Mouse (Mus musculus): ENCODE measurements around the gene H60c. TPM values are rescaled to one million over a fixed set of nuclear protein-coding genes. Genes with fewer than 3 reads are reported as not detected.
"Not testable (repeated sequence)": the region's sequence is repeated elsewhere in the genome, so short reads cannot be mapped to it uniquely, and the experiment has no call there.

Gene H60c
- 0.32 TPM in 1 of 2 replicates, not detected in the other for polyA plus RNA-seq (2016; fragmentation: Nextera tagmentation; extraction: Ambion mirVana)

DNA sequence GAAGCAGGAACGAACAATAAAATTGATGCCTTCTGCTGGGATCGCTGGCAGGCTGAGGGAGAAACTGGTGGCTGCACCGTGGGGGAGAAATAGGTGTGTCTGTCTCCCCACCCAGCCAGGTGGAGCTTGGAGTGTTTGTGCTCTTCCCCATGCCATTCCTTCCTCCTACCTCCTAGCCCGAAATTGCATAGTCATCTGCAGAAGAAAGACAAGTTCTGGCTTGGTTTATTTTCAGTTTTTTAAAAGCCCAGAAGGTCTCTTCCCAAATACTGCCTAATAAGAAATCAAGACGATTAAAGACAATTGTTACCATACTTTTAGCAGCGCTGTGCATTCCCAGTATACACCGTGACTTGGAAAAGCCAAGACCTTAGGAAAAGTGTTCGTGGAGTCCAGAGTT, at the start of gene H60c:
TSS of gene H60c (minus strand) at position 101 of the 400 bp plus-strand sequence.
- ATAC-seq (ENCODE audit: insufficient number of reproducible peaks, insufficient read depth, low FRiP score, low TSS enrichment, low read depth), result no peak
- WGBS, result 73% methylated on average over 8 of the region's 8 CpGs
- Histone ChIP-seq H3K4me1 (replicated peaks) (no peaks in the 10 kb centered on the region), H3K27me3 (no peaks in the 10 kb centered on the region), H3K36me3 (no peaks in the 10 kb centered on the region), H3K4me2 (no peak within 1 kb of the TSS), H3K9me3 (no peaks in the 10 kb centered on the region), H3K9ac (replicated peaks) (no peak within 1 kb of the TSS), H3K27ac (no peak within 1 kb of the TSS), H3K4me3 (replicated peaks) (no peak within 1 kb of the TSS)

- no peaks in the 10 kb centered on the region for H3K9me3 ChIP-seq
- no peak overlapping the region for H3K4me2 ChIP-seq
- H3K4me3 ChIP-seq (replicated peaks), result no peak overlapping the region
- H3K27ac ChIP-seq, result no peak overlapping the region
- 83% methylated on average over 1 of the region's 1 CpGs for WGBS
- no peaks in the 10 kb centered on the region for H3K27me3 ChIP-seq
- no peaks in the 10 kb centered on the region for H3K4me1 ChIP-seq (replicated peaks)
- no peaks in the 10 kb centered on the region for H3K36me3 ChIP-seq
- no peak for ATAC-seq (ENCODE audit: insufficient number of reproducible peaks, insufficient read depth, low FRiP score, low TSS enrichment, low read depth)
- H3K9ac ChIP-seq (replicated peaks), result no peak overlapping the region
These were observed 41.2 kb upstream of the H60c start for GRCm38 (mm10) chr10:3308821-3309206.

DNA sequence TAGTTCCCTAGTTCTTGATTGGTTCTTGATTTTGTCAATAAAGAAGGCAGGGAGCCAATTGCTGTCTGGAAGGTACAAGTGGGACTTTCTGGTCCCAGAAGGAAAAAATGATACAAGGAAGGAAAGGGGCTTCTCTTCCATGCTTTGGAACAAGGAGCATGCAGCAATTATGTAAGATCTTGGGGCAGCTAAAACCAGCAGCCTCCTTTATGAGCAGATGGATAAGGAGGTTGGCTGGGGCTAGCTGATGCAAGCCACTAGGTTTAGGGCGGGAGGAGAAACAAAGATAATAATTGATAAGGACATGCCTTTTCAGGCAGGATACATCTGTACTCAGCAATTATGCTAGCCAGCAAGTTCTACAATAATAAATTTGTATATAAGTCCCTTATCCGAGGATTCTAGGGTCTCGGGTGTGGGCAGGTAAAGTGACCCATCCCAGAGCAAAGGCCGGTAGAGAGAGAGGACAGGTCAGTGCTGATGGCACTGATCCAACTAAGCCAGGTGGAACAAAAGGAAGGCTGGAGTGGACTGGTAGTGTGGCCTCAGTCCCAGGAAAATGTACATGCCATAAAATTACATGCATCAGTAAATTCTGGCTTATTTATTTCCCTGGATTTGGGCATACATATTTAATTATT, 40.7 kb upstream of the H60c start:
- ATAC-seq (ENCODE audit: insufficient number of reproducible peaks, insufficient read depth, low FRiP score, low TSS enrichment, low read depth), result no peak
- H3K36me3 ChIP-seq, result no peaks in the 10 kb centered on the region
- H3K27ac ChIP-seq, result no peak overlapping the region

GRCm38 (mm10) chr10:3307752-3308151, 40.2 kb upstream of the H60c start:
- Histone ChIP-seq H3K4me3 (replicated peaks) (no peak overlapping the region), H3K9ac (replicated peaks) (no peak overlapping the region), H3K27ac (no peak overlapping the region), H3K4me1 (replicated peaks) (no peaks in the 10 kb centered on the region), H3K4me2 (no peak overlapping the region), H3K27me3 (no peaks in the 10 kb centered on the region), H3K36me3 (no peaks in the 10 kb centered on the region), H3K9me3 (no peaks in the 10 kb centered on the region)
- ATAC-seq (ENCODE audit: insufficient number of reproducible peaks, insufficient read depth, low FRiP score, low TSS enrichment, low read depth), result no peak
- 67% methylated on average over 2 of the region's 2 CpGs for WGBS

More for the DNA sequence above, 40.7 kb upstream of the H60c start:
- no peaks in the 10 kb centered on the region for H3K4me1 ChIP-seq (replicated peaks)
- H3K4me3 ChIP-seq (replicated peaks), result no peak overlapping the region
- no peak overlapping the region for H3K9ac ChIP-seq (replicated peaks)
- H3K27me3 ChIP-seq, result no peaks in the 10 kb centered on the region
- H3K4me2 ChIP-seq, result no peak overlapping the region
- no peaks in the 10 kb centered on the region for H3K9me3 ChIP-seq
- 88% methylated on average over 4 of the region's 4 CpGs for WGBS

GRCm38 (mm10) chr10:3293969-3294368, 26.4 kb upstream of the H60c start:
- H3K9me3 ChIP-seq, result 0 out of 2 replicates have a peak, but pooled peaks cover 3% of the 10 kb centered on the region
- H3K36me3 ChIP-seq, result no peaks in the 10 kb centered on the region
- ATAC-seq (ENCODE audit: insufficient number of reproducible peaks, insufficient read depth, low FRiP score, low TSS enrichment, low read depth), result no peak
- H3K27ac ChIP-seq, result no peak overlapping the region
- no peak overlapping the region for H3K9ac ChIP-seq (replicated peaks)
- no peaks in the 10 kb centered on the region for H3K4me1 ChIP-seq (replicated peaks)
- 61% methylated on average over 2 of the region's 2 CpGs for WGBS
- H3K4me2 ChIP-seq, result no peak overlapping the region
- no peaks in the 10 kb centered on the region for H3K27me3 ChIP-seq
- H3K4me3 ChIP-seq (replicated peaks), result no peak overlapping the region

GRCm38 (mm10) chr10:3281047-3281446, 13.5 kb upstream of the H60c start:
- no peak for ATAC-seq (ENCODE audit: insufficient number of reproducible peaks, insufficient read depth, low FRiP score, low TSS enrichment, low read depth)
- Histone ChIP-seq H3K9me3 (no peaks in the 10 kb centered on the region), H3K9ac (replicated peaks) (no peak overlapping the region), H3K4me1 (replicated peaks) (no peaks in the 10 kb centered on the region), H3K4me2 (no peak overlapping the region), H3K27ac (no peak overlapping the region), H3K4me3 (replicated peaks) (no peak overlapping the region), H3K36me3 (no peaks in the 10 kb centered on the region), H3K27me3 (no peaks in the 10 kb centered on the region)
- WGBS, result 84% methylated on average over 2 of the region's 2 CpGs

- Histone ChIP-seq H3K9ac (replicated peaks) (no peak overlapping the region), H3K4me2 (no peak overlapping the region), H3K36me3 (no peaks in the 10 kb centered on the region), H3K4me3 (replicated peaks) (no peak overlapping the region), H3K27ac (no peak overlapping the region), H3K9me3 (no peaks in the 10 kb centered on the region), H3K4me1 (replicated peaks) (no peaks in the 10 kb centered on the region), H3K27me3 (no peaks in the 10 kb centered on the region)
- 75% methylated on average over 3 of the region's 3 CpGs for WGBS
- ATAC-seq (ENCODE audit: insufficient number of reproducible peaks, insufficient read depth, low FRiP score, low TSS enrichment, low read depth), result no peak
These were observed 6.5 kb upstream of the H60c start for GRCm38 (mm10) chr10:3274065-3274464.

DNA sequence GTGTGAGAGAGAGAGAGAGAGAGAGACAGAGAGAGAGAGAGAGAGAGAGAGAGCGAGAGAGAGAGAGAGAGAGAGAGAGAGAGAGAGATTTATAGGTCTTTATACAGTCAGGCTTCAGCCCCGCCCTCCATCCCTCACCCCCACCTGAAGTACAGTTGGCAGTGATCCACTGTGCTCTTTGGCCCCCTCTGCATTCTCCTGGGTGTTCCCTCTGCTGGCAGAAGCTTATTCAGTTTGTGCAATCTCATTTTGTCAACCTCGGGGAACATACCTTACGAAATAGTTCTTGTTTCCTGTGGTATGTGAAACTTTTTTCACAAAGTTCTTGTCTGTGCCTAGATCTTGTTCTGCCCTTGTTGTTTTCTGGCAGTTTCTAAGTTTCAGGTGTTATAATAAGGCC, 3.5 kb upstream of the H60c start:
- no peaks in the 10 kb centered on the region for H3K36me3 ChIP-seq
- no peak for ATAC-seq (ENCODE audit: insufficient number of reproducible peaks, insufficient read depth, low FRiP score, low TSS enrichment, low read depth)
- WGBS, result 64% methylated on average over 3 of the region's 4 CpGs
- H3K27ac ChIP-seq, result no peak overlapping the region
- no peaks in the 10 kb centered on the region for H3K4me1 ChIP-seq (replicated peaks)
- no peak overlapping the region for H3K4me2 ChIP-seq
- H3K4me3 ChIP-seq (replicated peaks), result no peak overlapping the region
- no peaks in the 10 kb centered on the region for H3K9me3 ChIP-seq
- H3K9ac ChIP-seq (replicated peaks), result no peak overlapping the region
- no peaks in the 10 kb centered on the region for H3K27me3 ChIP-seq

- no peak overlapping the region for H3K4me2 ChIP-seq
- no peak overlapping the region for H3K27ac ChIP-seq
- no peaks in the 10 kb centered on the region for H3K4me1 ChIP-seq (replicated peaks)
- H3K9ac ChIP-seq (replicated peaks), result no peak overlapping the region
- H3K9me3 ChIP-seq, result no peaks in the 10 kb centered on the region
- H3K36me3 ChIP-seq, result no peaks in the 10 kb centered on the region
- no peaks in the 10 kb centered on the region for H3K27me3 ChIP-seq
- WGBS, result 68% methylated on average over 2 of the region's 2 CpGs
- no peak for ATAC-seq (ENCODE audit: insufficient number of reproducible peaks, insufficient read depth, low FRiP score, low TSS enrichment, low read depth)
- no peak overlapping the region for H3K4me3 ChIP-seq (replicated peaks)
These were observed 842 bp downstream of the H60c start for GRCm38 (mm10) chr10:3266729-3267128.

DNA sequence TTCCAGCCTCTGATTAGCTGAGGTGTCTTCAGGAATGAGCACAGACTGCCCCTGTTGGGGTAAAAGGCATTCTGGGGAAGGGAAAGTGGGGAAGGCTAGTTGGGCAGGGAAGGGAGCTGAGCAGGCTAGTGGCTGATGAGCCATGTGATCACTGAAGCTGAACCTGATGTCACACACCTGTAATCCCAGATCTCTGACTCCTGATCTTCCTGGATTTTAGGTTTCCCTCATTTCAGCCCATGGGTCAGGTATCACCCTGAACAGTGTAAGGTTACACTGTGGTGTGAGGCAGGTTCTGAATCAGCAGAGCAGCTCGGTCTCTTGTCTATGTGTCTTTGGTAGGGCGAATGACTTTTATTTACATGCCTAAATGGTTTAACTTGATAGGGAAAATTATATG, 4.8 kb downstream of the H60c start:
- 89% methylated on average over 2 of the region's 2 CpGs for WGBS
- no peaks in the 10 kb centered on the region for H3K4me1 ChIP-seq (replicated peaks)

GRCm38 (mm10) chr10:3257391-3257790, 10.2 kb downstream of the H60c start:
- WGBS, result 89% methylated on average over 3 of the region's 3 CpGs
- Histone ChIP-seq H3K4me1 (replicated peaks) (no peaks in the 10 kb centered on the region), H3K9me3 (peaks cover 7% of the 10 kb centered on the region; the same call in 1 of the 2 replicates), H3K4me3 (replicated peaks) (no peak overlapping the region), H3K4me2 (no peak overlapping the region), H3K9ac (replicated peaks) (no peak overlapping the region), H3K36me3 (no peaks in the 10 kb centered on the region), H3K27me3 (no peaks in the 10 kb centered on the region), H3K27ac (no peak overlapping the region)
- ATAC-seq (ENCODE audit: insufficient number of reproducible peaks, insufficient read depth, low FRiP score, low TSS enrichment, low read depth), result no peak

More for the DNA sequence above, 4.8 kb downstream of the H60c start:
- Histone ChIP-seq H3K36me3 (no peaks in the 10 kb centered on the region), H3K9ac (replicated peaks) (no peak overlapping the region), H3K9me3 (no peaks in the 10 kb centered on the region), H3K27me3 (no peaks in the 10 kb centered on the region), H3K4me2 (no peak overlapping the region), H3K27ac (no peak overlapping the region), H3K4me3 (replicated peaks) (no peak overlapping the region)
- no peak for ATAC-seq (ENCODE audit: insufficient number of reproducible peaks, insufficient read depth, low FRiP score, low TSS enrichment, low read depth)

GRCm38 (mm10) chr10:3238436-3238835, 29.1 kb downstream of the H60c start:
- not testable (repeated sequence) for H3K36me3 ChIP-seq; ATAC-seq (ENCODE audit: insufficient number of reproducible peaks, insufficient read depth, low FRiP score, low TSS enrichment, low read depth); H3K27ac ChIP-seq; H3K4me1 ChIP-seq (replicated peaks); H3K4me2 ChIP-seq; H3K9ac ChIP-seq (replicated peaks); H3K4me3 ChIP-seq (replicated peaks); H3K9me3 ChIP-seq; H3K27me3 ChIP-seq
- 92% methylated on average over 5 of the region's 5 CpGs for WGBS

Data from limb, embryonic 12.5 days (tissue).